Mouse (Mus musculus): Measurements from ENCODE around the gene Tmem14c.
A peak's percentile ranks its signal among the peaks of the same experiment; 100 is the strongest.
"Not testable (repeated sequence)": the region's sequence is repeated elsewhere in the genome, so short reads cannot be mapped to it uniquely, and the experiment has no call there.

The Tmem14c gene

GRCm38 (mm10) chr13:41015829-41016634 lies at the start of gene Tmem14c:
Tmem14c (plus strand) TSS chr13:41016292.
- peak; percentile 92 for DNase-seq (ENCODE audit: low read depth)

DNA sequence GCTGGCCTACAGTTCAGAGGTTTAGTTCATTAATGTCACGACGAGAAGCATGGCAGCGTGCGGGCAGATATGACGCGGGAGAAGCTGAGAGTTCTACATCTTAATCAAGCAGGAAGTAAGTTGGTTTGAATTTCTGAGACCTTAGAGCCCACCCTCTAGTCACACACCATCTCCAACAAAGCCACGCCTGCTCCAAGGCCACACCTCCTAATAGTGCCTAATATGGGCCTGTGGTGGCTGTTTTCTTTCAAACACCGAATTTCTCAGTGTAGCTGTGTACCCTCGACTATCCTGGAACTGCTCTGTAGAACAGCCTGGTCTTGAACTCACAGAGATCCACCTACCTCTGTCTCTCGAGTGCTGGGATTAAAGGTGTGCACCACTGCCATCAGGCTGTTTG lies 48.5 kb upstream of the Tmem14c start:
- DNase-seq (ENCODE audit: low read depth): no peak

DNA sequence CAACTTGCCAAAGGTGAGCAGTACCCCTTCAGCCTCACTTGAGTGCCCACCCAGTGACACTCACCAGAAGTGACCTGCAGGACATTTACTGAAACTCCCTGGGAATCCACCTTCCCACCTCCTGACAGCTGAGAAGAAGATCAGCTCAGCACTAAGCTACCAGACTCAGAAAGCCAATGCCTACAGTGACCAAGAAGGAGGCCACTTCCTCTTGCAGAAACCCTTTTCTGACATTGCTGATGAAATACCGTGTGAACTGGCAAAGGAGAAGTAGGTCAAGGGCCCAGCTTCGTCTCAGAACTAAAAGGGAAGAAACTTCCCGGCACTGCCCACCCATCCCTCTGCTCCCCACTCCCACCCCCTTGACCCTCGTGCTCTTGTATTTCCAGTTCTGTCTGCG lies 47.5 kb upstream of the Tmem14c start:
- no peak for DNase-seq (ENCODE audit: low read depth)

DNA sequence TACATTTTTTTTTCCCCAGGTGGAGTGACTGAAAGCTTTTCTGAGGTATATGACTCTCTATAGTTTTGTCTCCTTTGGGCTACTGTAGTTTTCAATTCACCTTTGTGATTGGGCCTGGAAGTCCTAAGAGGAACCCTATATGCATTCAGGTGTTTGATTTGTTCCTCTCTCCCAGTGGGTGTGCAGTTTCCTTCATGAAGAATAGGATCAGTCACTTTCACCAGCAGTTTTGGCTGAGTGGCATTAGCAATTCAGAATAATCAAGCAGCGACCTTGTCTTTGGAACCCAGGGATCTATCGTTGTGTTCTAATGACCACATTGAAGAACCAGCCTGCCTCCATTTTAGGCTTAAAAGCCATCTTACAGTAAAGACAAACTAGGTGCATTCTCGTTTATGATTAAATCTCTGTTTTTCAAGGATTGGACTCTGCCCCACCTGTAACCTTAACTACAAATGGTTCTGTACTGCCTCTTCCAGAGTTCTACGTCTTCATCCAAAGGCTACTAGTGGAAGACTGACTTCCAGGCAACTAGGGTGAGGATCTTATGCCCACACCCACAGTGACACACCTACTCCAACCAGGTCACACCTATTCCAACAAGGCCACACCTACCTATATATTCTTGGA lies 46.2 kb upstream of the Tmem14c start:
- DNase-seq (ENCODE audit: low read depth): no peak

DNA sequence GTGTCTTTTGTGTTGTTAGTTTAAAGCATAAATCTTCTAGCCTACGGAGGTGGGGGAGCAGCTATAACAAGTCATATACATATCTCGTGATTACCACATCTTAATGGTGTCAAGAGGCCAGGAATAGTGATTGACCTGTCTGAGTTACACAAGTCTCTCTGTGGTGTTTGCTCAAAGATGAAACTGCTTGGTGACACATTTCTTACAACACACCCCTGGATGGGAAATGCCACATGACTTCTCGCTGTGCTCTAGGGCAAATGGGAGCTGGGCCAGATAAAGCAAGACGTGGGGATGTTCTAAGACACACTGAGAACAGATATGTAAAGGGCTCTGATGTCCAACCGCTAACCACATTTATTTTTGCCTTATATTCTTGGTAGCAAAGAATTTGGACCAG lies 44.8 kb upstream of the Tmem14c start:
- no peak for DNase-seq (ENCODE audit: low read depth)

GRCm38 (mm10) chr13:40971831-40972230 lies 44.3 kb upstream of the Tmem14c start:
- no peak for DNase-seq (ENCODE audit: low read depth)

GRCm38 (mm10) chr13:40972976-40973375 lies 43.1 kb upstream of the Tmem14c start:
- DNase-seq (ENCODE audit: low read depth): no peak

DNA sequence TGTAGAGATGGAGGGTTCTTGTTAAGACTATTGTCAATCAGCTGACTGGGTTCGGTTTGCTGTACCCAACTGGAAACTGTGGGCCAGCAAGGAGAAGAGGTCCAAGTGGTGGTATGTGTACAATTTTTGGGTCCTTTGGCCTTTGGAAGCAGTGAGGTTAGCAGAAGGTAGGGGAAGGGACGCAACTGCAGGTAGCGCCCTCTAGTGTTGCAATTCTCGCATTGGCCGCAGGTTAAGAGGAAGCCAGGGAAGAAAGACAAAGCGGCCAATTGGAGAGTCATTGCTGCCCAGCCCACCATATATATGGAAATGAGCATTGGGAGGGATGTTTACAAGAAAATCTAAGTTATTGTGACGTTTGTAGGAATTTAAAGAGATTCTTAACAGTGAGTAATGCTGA lies 38.5 kb upstream of the Tmem14c start:
- peak; percentile 59 for DNase-seq (ENCODE audit: low read depth)

DNA sequence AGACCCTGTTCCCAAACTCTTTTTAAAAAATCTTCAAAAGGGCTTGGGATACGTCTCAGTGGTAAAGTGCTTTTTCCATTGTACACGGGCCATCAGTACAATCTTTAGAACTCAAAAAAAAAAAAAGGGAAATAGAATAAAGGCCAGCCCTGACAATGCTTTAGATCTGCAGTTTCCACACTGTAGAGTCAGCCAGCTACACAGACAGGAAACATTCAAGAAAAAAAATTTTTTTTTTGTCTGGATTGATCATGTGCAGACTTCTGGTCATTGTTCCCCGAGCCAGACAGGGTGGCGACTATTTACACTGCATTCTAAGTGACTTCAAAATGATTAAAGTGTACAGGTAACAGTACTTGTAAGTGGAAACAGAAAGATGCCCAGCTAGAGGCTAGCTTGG lies 37.4 kb upstream of the Tmem14c start:
- DNase-seq (ENCODE audit: low read depth): no peak

- DNase-seq (ENCODE audit: low read depth): no peak
Observed at GRCm38 (mm10) chr13:40979321-40979720, 36.8 kb upstream of the Tmem14c start.

GRCm38 (mm10) chr13:40982759-40983158 lies 33.3 kb upstream of the Tmem14c start:
- DNase-seq (ENCODE audit: low read depth): no peak

DNA sequence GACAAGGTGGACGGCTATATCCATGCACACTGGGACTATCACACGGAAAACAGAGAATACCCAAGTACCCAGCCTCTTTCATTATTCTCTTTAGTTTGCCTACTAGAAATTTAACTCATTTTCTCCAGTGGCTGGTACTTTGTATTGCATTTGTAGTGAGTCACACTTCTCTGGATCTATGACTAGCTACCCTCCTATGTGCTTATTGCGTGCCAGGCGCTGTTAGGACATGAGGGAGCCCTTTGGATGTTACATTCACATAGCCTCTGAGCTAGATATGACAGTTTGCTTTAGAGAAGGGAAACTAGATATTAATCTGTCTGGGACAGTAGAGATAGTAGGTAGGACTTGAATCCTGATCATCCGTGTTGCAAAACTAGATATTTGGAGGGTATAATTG lies 30.0 kb upstream of the Tmem14c start:
- DNase-seq (ENCODE audit: low read depth): no peak

- not testable (repeated sequence) for DNase-seq (ENCODE audit: low read depth)
Observed at GRCm38 (mm10) chr13:40987608-40988303, 28.3 kb upstream of the Tmem14c start.

DNA sequence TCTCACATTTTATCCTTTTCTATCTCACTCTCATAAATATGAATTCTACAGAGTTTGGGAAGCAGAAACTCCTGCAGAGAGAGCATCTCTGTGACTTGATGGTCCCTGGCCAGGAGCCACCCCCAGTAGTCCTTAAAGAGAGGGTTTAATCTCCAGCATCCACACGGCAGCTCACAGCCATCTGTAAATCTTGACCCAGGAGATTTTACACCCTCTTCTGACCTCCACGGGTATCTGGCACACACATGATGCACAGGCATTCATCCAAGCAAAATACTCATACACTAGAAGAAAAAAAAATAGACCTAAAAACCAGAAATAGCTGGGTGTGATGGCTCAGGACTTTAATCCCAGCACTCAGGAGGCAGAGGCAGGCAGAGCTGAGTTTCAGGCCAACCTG lies 27.7 kb upstream of the Tmem14c start:
- no peak for DNase-seq (ENCODE audit: low read depth)

DNA sequence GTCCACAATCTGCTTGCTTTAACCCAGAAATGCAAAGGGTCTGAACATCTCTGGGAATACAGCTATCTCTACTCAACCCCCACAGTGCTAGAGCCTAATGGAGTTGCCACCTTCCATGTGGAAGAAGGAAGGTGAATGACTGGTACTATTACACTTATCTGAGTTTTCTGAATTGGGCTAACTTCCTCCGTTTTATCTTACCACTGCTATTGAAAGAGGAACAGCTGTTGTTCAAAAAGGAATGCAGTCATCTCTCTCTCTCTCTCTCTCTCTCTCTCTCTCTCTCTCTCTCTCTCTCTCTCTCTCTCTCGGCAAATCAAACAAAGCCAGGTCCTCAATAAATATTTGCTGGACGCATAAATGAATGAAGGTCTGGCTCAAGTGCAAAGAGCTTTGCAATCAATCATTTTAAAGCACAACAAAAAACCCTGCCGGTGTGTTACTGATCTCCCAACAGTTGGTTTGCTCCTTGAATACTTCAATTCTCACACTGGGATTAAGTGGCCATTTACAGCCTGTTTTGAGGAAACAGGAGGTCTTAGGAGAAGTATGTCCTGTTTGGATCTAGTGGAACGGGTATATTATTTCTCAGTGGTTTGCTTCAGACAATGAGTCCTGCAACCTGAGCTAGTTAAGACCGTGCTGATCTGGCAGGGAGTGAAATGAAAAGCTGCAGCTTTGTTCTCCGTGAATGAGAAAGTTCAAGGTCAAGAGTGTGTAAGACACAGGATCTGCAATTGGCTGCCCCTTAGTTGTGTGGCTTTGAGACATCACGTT lies 21.4 kb upstream of the Tmem14c start:
- no peak for DNase-seq (ENCODE audit: low read depth)

- DNase-seq (ENCODE audit: low read depth): not testable (repeated sequence)
Observed at GRCm38 (mm10) chr13:40998537-40998936, 17.6 kb upstream of the Tmem14c start.

DNA sequence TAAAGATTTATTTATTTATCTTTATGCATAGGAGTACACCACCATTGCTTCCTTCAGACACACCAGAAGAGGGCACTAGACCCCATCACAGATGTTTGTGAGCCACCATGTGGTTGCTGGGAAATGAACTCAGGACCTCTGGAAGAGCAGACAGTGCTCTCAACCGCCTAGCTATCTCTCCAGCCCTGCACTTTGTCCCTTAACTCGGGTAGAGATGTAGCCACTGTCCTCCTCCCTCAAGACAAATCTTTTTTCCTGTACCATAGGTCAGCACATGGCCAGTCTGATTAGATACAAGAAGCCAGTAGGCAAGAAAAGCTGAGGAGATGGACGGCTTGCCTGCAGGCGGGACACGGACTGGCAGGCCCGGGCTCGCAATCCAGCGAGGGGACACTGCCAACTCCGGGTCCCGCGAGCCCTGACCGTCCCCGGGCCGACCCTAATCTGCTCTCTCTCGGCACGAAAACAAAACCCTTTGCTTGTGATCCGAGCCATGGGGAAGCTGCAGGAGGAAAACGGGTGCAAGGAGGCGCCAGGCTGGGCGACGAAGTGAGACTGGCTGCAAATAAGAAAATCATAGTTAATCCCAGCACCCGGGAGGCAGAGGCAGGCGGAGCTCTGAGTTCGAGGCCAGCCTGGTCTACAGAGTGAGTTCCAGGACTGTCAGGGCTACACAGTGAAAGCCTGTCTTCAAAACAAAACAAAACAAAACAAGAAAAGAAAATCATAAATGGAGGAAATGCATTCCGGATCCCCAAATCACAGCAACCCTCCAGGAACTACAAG lies 15.8 kb upstream of the Tmem14c start:
- DNase-seq (ENCODE audit: low read depth): no peak

DNA sequence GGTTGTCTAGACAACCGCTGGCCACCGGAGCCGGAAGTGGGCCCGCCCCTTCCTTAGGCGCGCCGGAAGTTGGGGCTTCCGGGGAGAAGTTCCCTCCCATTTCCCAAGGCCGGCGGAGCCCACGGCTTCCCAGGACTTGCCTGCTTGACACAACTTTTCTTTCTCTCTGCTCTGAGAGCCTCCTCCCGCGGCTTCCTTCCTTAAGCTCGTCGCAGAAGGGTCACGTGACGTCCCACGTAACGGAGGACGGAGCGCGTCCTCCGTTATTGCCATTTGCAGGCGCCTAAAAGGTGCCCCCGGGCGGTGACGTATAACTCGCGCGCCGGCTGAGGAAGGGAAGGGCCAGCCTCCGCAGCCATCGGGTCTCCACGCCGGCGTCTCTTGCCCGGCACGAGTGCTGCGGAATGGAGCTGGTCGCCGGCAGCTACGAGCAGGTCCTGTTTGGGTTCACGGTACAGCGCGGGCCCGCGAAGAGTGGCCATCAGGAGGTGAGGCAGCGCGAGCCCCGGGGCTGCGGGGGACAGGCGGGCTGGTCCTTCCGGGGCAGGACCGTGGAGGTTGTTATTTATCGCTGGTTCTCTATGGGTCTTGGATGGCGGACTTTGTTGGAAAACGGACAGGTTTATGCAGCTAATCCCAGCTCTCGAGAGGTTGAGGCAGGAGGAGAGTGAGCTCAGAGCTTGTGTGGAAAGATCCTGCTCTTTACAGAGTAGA lies 15.0 kb upstream of the Tmem14c start, which contains the start of gene Pak1ip1:
Gene Pak1ip1 (plus strand): TSS at position 98 of the 714 bp plus-strand sequence.
- DNase-seq (ENCODE audit: low read depth): peak; percentile 96

DNA sequence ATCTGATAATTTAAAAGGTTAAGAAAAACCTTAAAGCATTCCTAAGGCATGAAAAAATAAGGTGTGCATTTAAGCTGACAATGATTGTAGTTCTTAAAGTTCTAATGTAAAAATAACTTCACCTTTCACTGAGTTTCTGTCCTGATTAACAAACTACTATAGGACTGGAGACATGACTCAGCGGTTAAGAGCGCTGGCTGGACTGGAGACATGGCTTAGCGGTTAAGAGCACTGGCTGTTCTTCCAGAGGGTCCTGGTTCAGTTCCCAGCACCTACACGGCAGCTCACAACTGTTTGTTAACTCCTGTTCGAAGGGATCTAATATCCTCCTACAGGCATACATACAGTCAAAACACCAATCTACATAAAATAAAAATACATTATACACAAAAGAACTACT lies 14.1 kb upstream of the Tmem14c start:
- no peak for DNase-seq (ENCODE audit: low read depth)

DNA sequence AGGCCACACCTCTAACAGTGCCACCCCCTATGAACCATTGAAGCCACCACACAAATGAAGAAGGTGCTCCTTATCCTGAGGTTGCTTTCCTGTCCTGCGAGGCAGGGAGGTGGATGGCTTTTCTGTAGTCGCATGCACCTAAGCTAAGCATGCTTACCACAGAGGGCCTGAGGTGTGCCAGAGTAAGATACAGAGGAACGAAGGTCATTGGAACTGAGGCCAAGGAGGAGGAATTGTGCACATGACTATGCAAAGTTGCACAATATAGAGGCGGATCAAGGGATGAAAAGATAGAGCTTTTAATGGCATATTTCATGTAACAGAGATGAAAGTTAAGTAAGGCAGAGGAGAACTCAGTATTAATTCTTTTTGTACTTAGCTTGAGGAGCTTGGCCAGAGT lies 9.8 kb upstream of the Tmem14c start:
- no peak for DNase-seq (ENCODE audit: low read depth)

- DNase-seq (ENCODE audit: low read depth): no peak
Observed at GRCm38 (mm10) chr13:41008271-41008670, 7.8 kb upstream of the Tmem14c start.

Measured in naive thymus-derived CD4-positive, alpha-beta T cell, adult 2 months (primary cell).